Comparison of ENCODE assay signal across 12 mouse cellular contexts in the genomic region with DNA sequence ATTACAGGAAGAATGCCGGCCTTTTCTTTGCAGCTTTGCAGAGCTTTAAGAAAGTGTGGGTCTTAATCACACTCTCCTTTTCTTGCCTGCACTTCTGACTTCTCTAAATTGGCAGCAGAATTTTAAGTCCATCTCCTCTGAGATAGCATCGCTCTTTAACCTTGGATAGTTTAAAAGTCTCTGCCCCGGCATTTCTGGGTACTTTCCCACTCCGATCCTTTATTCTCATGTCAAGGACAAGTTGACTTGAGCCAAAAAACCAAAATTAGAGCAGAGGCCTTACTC.
DNase-seq lines count a peak whose midpoint lies in the region; ATAC-seq lines count a peak whose summit lies in the region.
"Had no signal": no experiment of that assay in that cellular context is flagged by ENCODE, and none has a peak within 500 bp of the region (broad histone marks: within the 10 kb centered on the region; RNA-seq: fewer than 3 reads in every experiment).

No protein-coding gene starts in this region.

- intact Hi-C loops in gastrocnemius, postnatal 36 days (cut with DNase I) = loop anchor here (5.0 kb wide), 1 partner anchor 216 kb away; no protein-coding TSS in a partner anchor

- no peak overlapping the region for H3K4me3 ChIP-seq in heart, embryonic 11.5 days (ENCODE audit: low read depth, low read length)
- H3K4me3 ChIP-seq in brown adipose tissue, adult 24 weeks (ENCODE audit: insufficient read depth, low read depth, low read length) = peak overlapping the region; percentile 35
- H3K4me3 ChIP-seq in forebrain, embryonic 15.5 days = no peak overlapping the region
- H3K4me3 ChIP-seq in limb, embryonic 11.5 days (ENCODE audit: low read depth, low read length) = no peak overlapping the region
- no peak overlapping the region for H3K4me3 ChIP-seq in liver, embryonic 12.5 days
- H3K4me3 ChIP-seq: limb, embryonic 15.5 days had no signal

- ATAC-seq in heart, embryonic 11.5 days (replicated peaks; ENCODE audit: insufficient number of reproducible peaks, low FRiP score, low TSS enrichment) = no peak
- ATAC-seq in forebrain, embryonic 15.5 days (replicated peaks) = peak; percentile 20; the same call in 1 of the 2 replicates
- no peak for ATAC-seq in limb, embryonic 11.5 days (ENCODE audit: insufficient number of reproducible peaks, low FRiP score, low TSS enrichment, low read depth)
- ATAC-seq in liver, embryonic 12.5 days = no peak

- H3K9ac ChIP-seq in heart, embryonic 11.5 days (ENCODE audit: low read depth, low read length) = no peak overlapping the region
- no peak overlapping the region for H3K9ac ChIP-seq in forebrain, embryonic 15.5 days (replicated peaks)
- H3K9ac ChIP-seq in limb, embryonic 11.5 days (ENCODE audit: low read length) = no peak overlapping the region
- H3K9ac ChIP-seq in liver, embryonic 12.5 days = no peak overlapping the region
- H3K9ac ChIP-seq: limb, embryonic 15.5 days had no signal

- no peaks in the 10 kb centered on the region for H3K27me3 ChIP-seq in heart, embryonic 11.5 days (ENCODE audit: control insufficient read depth, insufficient read depth, low read length)
- no peaks in the 10 kb centered on the region for H3K27me3 ChIP-seq in forebrain, embryonic 15.5 days
- no peaks in the 10 kb centered on the region for H3K27me3 ChIP-seq in limb, embryonic 11.5 days (ENCODE audit: control insufficient read depth, insufficient read depth, low read length)
- H3K27me3 ChIP-seq in liver, embryonic 12.5 days (replicated peaks) = no peaks in the 10 kb centered on the region
- H3K27me3 ChIP-seq: limb, embryonic 15.5 days had no signal

- DNase-seq in heart, adult 11 months = no peak
- peak; percentile 38 for DNase-seq in limb, embryonic 11.5 days (ENCODE audit: low spot score)
- no peak for DNase-seq in thymus, postnatal 36 days
- DNase-seq in gastrocnemius, postnatal 36 days = no peak
- DNase-seq: gastrocnemius, postnatal 10 days; kidney, postnatal 10 days; spleen, adult 18-20 months had no signal

- H3K27ac ChIP-seq in heart, embryonic 11.5 days (ENCODE audit: low read depth, low read length) = no peak overlapping the region
- H3K27ac ChIP-seq in brown adipose tissue, adult 24 weeks (replicated peaks; ENCODE audit: low read depth, low read length) = no peak overlapping the region
- no peak overlapping the region; the same call in 1 of the 2 replicates for H3K27ac ChIP-seq in forebrain, embryonic 15.5 days (replicated peaks)
- no peak overlapping the region for H3K27ac ChIP-seq in limb, embryonic 11.5 days (replicated peaks; ENCODE audit: low read depth, low read length)
- H3K27ac ChIP-seq in liver, embryonic 12.5 days = no peak overlapping the region
- H3K27ac ChIP-seq: limb, embryonic 15.5 days had no signal

- WGBS in heart, embryonic 11.5 days (ENCODE audit: insufficient replicate concordance) = 12% methylated on average over 4 of the region's 4 CpGs
- WGBS in forebrain, embryonic 15.5 days = under 1% methylated on average over 4 of the region's 4 CpGs
- 24% methylated on average over 4 of the region's 4 CpGs for WGBS in limb, embryonic 11.5 days
- 30% methylated on average over 4 of the region's 4 CpGs for WGBS in liver, embryonic 12.5 days (ENCODE audit: insufficient replicate concordance)

- no peaks in the 10 kb centered on the region for H3K36me3 ChIP-seq in heart, embryonic 11.5 days (ENCODE audit: control insufficient read depth, insufficient read depth, low read length)
- no peaks in the 10 kb centered on the region for H3K36me3 ChIP-seq in forebrain, embryonic 15.5 days
- no peaks in the 10 kb centered on the region for H3K36me3 ChIP-seq in limb, embryonic 11.5 days (ENCODE audit: control insufficient read depth, insufficient read depth, low read length)
- H3K36me3 ChIP-seq in liver, embryonic 12.5 days = no peaks in the 10 kb centered on the region
- H3K36me3 ChIP-seq: limb, embryonic 15.5 days had no signal

- peak overlapping the region; percentile 45 for H3K4me2 ChIP-seq in heart, embryonic 11.5 days
- no peak overlapping the region for H3K4me2 ChIP-seq in forebrain, embryonic 15.5 days (replicated peaks)
- peak overlapping the region; percentile 2; the same call in 1 of the 2 replicates for H3K4me2 ChIP-seq in limb, embryonic 11.5 days (ENCODE audit: low read depth, severe bottlenecking)
- no peak overlapping the region for H3K4me2 ChIP-seq in liver, embryonic 12.5 days
- H3K4me2 ChIP-seq: limb, embryonic 15.5 days had no signal

- H3K9me3 ChIP-seq in heart, embryonic 11.5 days (replicated peaks; ENCODE audit: control insufficient read depth, low read length) = no peaks in the 10 kb centered on the region
- no peaks in the 10 kb centered on the region for H3K9me3 ChIP-seq in forebrain, embryonic 15.5 days
- H3K9me3 ChIP-seq in limb, embryonic 11.5 days (ENCODE audit: control insufficient read depth, low read length) = no peaks in the 10 kb centered on the region
- no peaks in the 10 kb centered on the region for H3K9me3 ChIP-seq in liver, embryonic 12.5 days (replicated peaks)
- H3K9me3 ChIP-seq: limb, embryonic 15.5 days had no signal

- H3K4me1 ChIP-seq in heart, embryonic 11.5 days (ENCODE audit: control insufficient read depth, insufficient read depth, low read length) = peaks cover 8% of the 10 kb centered on the region; the same call in 1 of the 2 replicates
- peaks cover 3% of the 10 kb centered on the region; the same call in 1 of the 2 replicates for H3K4me1 ChIP-seq in brown adipose tissue, adult 24 weeks (ENCODE audit: control insufficient read depth, insufficient read depth, insufficient read length, low read length)
- H3K4me1 ChIP-seq in forebrain, embryonic 15.5 days = peaks cover 21% of the 10 kb centered on the region
- peaks cover 14% of the 10 kb centered on the region; the same call in 1 of the 2 replicates for H3K4me1 ChIP-seq in limb, embryonic 11.5 days (ENCODE audit: control insufficient read depth, insufficient read depth, low read length)
- no peaks in the 10 kb centered on the region for H3K4me1 ChIP-seq in liver, embryonic 12.5 days

Comparison
In these comparisons a context has a peak if more than half of its experiments do, and no peak if none do; other contexts are left out.
1. H3K4me2 ChIP-seq: peak in heart, embryonic 11.5 days (single experiment) and limb, embryonic 11.5 days (single experiment); none in forebrain, embryonic 15.5 days (single experiment) and liver, embryonic 12.5 days (single experiment).